Mouse (Mus musculus) heart, postnatal 25 days (tissue): ENCODE data around the gene Zc3h8. TPM values are rescaled to one million over a fixed set of nuclear protein-coding genes. Genes with fewer than 3 reads are reported as not detected.
A peak's percentile ranks its signal among the peaks of the same experiment; 100 is the strongest.

Experiments
- DNase-seq: peaks from one replicate; pipeline ENCODE4 v3.0.0; 2022; ENCODE audit warnings: low spot score
- intact Hi-C: fragments of 180-260 bp; cut with DNase I; formaldehyde crosslinking; loops from one replicate; pipeline ENCODE4 v1.15.1; 2025
- total RNA-seq, 2 experiments: library from RNA; stranded (reverse); gene quantifications; 2 replicates each; pipeline ENCODE4 v1.2.3; 2021

Gene Zc3h8
- total RNA-seq: 1 to 10 TPM; 5.7 to 6.6 TPM

GRCm38 (mm10) chr2:128943538-128944528 is at the start of gene Zc3h8:
TSS of gene Zc3h8 (minus strand) at chr2:128944077.
- intact Hi-C loops: no loop called here
- DNase-seq: peak; percentile 93

DNA sequence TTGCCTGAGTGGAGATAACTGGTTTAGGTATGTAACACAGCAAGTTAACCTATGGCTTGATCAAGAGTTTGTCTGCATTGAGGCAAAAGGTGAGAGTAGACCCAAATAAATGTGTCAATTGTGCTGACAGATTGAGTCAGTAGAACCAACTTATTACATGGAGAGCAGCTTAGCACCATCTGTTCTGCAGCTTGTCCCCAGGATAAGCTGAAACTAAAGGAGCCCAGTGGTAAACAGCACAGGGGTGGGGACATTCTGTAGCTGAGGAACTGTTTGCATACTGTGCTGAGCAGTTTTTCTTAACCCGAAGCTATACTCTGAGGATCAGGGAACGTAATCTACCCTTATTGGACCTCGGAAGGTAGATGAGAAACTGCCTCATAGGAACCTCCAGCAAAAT is 40.9 kb upstream of the Zc3h8 start:
- DNase-seq: no peak
- intact Hi-C loops: no loop called here

DNA sequence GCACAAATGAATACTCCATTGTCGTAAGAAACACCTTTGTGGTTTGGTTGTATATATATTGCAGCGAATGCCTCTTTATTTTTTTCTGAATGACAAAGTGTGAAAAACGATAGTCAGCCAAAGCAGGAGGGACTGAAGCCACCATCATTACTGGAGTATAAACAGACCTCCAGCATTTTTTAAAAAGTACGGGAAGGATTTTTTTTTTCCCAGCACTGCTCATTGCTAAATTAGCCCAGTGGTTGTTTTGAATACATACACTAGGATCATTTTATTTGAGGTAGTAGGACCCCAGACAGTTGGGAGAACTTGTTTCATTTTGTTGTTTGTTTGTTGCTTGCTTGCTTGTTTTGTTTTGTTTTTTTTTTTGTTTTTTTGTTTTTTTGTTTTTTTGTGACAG is 31.7 kb upstream of the Zc3h8 start:
- no peak for DNase-seq
- intact Hi-C loops: no loop called here

- intact Hi-C loops: no loop called here
- DNase-seq: no peak
Observed at GRCm38 (mm10) chr2:128972301-128972700, 28.4 kb upstream of the Zc3h8 start.

DNA sequence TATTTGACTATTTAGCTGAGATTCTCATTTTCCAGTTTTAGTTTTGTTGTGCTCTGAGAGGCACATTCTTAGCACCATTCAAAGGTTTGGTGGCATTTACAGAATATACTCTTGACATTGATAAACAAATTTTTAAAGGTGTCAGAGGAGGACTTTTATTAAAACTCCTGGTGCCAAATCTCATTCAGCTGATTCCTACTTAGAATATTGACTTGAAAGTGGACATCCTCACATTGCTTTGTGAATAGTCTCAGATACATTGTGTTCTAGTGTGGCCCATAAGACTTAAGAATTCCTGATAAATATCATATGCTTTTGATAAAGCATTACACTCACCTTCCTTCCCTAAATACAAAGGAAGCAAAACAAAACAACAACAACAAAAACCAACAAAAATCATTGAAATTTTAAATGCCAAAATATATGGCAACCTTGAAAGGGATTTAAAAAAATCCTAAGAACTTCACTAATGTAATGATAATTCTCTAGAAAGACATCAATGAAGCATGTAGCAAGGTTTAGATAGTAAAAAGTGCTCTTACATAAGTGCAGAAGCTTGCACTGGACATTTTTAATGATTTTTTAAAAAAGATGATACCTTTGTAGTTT is 24.7 kb upstream of the Zc3h8 start:
- no peak for DNase-seq

DNA sequence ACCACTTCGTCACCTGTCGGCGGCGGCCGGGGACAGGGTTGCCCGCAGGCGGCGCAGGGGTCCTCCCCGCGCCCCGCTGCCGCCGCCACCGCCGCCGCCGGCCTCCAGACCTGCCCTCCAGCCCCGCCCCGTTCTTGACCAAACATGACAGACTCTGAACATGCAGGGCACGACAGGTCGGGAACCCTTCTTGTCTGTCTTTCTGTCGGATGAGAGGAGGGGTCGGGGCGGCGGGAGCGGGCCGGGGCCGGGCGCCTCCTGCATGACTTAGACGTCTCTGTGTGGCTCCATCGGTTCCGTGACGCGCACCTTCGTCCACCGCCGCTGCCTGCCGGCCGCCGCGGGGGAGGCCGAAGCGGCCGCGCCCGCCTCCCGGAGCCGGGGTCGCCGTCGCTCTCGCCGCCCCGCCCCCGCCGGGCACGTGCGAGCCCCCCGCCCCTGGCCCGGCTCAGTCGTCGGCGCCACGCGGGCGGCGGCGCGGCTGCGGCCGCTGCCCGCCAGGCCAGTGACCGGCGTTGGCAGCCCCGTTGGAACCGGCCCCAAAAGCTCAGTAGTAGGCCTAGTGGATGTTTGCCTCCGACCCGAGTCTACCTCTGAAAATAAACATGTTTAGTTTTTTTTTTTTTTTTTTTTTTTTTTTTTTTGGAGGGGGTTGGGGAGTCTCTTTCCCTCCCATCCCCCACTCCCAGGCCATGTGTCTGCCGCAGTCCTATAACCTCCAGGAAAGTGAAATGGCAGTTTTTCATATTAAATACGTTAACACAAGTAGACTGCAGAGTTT is 24.0 kb upstream of the Zc3h8 start, which contains the start of gene Gm10762:
TSS of gene Gm10762 (minus strand) at position 65 of the 781 bp plus-strand sequence.
- DNase-seq: peak; percentile 68
- intact Hi-C loops: loop anchor here (5.0 kb wide), 1 partner anchor 99 kb away; the partner anchor contains the start of gene Ttl

More for the DNA sequence above, 24.7 kb upstream of the Zc3h8 start:
- intact Hi-C loops: loop anchor here (5.0 kb wide), 1 partner anchor 99 kb away; the partner anchor contains the start of gene Ttl

DNA sequence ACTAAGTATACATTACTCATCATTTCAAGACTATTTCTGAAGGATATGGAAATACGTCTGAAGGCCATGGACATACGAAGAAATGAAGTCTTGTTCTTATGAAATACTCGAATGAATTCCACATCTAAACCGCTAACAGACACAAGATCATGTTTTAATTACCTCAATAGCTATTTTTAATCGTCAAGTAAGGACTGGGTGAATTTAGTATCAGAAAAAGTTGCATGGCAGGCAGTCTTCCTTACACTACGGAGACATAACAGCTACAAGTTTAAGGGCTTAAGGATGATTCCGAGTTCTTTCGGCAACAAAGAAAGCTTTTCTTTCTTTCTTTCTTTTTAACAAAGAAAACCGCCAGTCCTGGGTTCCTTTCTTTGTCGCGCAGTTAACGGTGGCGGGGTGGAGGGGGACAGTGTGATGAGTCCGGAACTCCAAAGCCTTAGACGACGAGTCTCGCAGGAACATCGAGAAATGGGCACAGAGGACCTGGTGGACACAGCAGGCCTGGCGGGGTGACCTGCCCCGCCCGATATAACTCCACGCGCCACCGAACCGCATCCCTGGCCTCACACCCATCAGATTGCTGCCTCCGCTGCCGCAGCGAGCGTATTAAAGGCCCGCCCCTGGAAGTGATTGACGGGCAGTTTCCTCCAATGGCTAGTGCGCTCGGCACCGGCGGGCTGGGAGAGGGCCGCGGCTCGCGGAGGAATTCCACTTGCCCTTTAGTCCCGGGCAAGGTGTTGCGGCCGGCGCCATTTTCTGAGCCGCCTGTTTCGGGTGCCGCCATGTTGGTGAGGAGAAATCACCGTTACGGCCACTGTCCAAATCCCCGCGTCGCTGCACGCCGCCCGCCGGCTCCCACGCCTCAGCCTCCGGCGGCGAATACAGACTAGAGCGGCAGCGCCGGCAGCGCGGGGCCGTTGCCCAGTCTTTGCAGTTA is 23.0 kb upstream of the Zc3h8 start, which contains the start of gene Zc3h6:
TSS of gene Zc3h6 (plus strand) at position 762 of the 940 bp plus-strand sequence.
- peak; percentile 97 for DNase-seq
- intact Hi-C loops: loop anchor here (5.0 kb wide), 1 partner anchor 100 kb away; the partner anchor contains the start of gene Ttl

- DNase-seq: no peak
- intact Hi-C loops: loop anchor here (5.0 kb wide), 1 partner anchor 101 kb away; the partner anchor contains the start of gene Ttl
Observed at GRCm38 (mm10) chr2:128966236-128966635, 22.4 kb upstream of the Zc3h8 start.

DNA sequence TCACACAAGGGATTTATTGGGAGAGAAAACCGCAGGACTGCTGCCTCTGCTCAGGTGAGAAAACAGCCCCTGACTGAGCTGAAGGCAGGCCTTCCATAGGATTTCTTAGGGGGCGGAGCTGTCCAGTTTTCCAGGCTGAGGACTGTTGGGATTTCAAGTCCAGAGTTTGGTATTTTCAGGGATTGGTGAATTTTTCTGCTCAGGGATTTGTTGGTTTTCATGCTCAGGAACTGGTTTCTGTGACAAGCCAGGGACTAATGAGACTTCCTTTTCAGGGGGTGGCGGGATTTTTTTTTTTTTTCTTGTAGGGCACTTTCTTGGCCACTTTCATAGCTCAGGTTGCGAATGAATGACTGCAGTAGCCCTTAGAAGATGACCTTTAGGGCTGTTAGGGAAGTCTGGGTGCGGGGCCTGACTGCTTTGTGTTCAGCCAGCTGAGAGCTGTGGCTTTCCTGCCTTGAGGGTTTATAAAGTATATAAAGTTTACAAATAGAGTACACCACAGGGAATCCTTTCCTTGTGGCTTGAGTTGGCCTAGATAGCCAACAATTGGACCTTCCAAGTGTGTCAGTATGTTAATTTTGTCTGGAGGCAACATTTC is 21.7 kb upstream of the Zc3h8 start:
- intact Hi-C loops: loop anchor here (5.0 kb wide), 1 partner anchor 102 kb away; the partner anchor contains the start of gene Ttl
- DNase-seq: no peak

- intact Hi-C loops: no loop called here
Observed at GRCm38 (mm10) chr2:128954186-128954585, 10.3 kb upstream of the Zc3h8 start.

DNA sequence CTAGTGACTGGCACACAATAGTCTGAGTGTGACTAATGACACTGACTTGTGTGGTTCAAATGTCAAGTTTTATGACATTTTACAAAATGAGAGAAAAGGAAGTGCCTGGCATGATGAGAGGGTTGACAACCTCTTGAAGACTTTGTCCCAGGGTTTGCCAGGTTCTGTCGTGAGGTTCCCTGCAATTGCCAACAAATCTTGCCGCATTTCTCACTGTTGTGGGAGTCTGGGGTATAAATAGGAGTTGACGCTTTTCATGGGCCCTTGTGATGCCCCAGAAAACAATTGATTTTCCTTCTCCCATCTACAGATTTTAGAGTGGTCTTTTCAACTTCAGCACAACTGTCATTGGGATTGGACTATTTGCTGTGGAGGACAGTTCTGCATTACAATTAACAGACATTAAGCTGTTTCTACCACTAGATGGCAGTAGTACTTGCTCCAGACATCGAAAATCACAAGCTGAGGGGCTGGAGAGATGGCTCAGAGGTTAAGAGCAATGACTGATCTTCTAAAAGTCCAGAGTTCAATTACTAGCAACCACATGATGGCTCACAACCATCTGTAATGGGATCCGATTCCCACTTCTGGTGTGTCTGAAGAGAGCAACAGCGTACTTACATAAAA is 4.2 kb upstream of the Zc3h8 start:
- DNase-seq: no peak
- intact Hi-C loops: loop anchor here (2.0 to 5.0 kb wide), 5 partner anchors 23 to 309 kb away; partner anchors contain the start of genes Mertk, Slc20a1 and Ttl

More at GRCm38 (mm10) chr2:128954186-128954585, 10.3 kb upstream of the Zc3h8 start:
- no peak for DNase-seq

GRCm38 (mm10) chr2:128936256-128936655 is 7.6 kb downstream of the Zc3h8 start:
- intact Hi-C loops: no loop called here
- no peak for DNase-seq

GRCm38 (mm10) chr2:128930704-128931103 is 13.2 kb downstream of the Zc3h8 start:
- DNase-seq: no peak
- intact Hi-C loops: no loop called here

GRCm38 (mm10) chr2:128928446-128928845 is 15.4 kb downstream of the Zc3h8 start:
- intact Hi-C loops: no loop called here
- no peak for DNase-seq

GRCm38 (mm10) chr2:128924799-128925198 is 19.1 kb downstream of the Zc3h8 start:
- intact Hi-C loops: no loop called here

GRCm38 (mm10) chr2:128916528-128916927 is 27.3 kb downstream of the Zc3h8 start:
- intact Hi-C loops: no loop called here
- no peak for DNase-seq

More at GRCm38 (mm10) chr2:128924799-128925198, 19.1 kb downstream of the Zc3h8 start:
- DNase-seq: no peak

DNA sequence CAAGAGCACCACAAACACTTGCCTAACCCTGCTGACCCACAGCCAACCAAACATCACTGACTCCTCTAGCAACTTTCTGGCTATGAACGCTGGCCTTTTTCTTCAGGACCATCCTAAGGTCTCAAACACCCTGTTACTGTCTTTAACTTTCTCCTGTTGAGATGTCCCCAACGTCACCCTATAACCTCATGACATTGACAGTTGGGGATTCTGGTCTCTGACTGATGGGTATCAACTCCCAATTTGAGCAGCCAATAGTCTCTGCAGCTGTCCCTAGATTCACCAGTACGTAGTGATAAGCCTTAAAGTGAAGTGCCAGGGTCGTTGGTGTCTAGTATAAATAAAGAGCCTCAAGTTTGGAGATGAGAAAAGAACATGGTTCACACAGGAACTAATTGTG is 28.9 kb downstream of the Zc3h8 start:
- no peak for DNase-seq
- intact Hi-C loops: no loop called here

- intact Hi-C loops: no loop called here
Observed at GRCm38 (mm10) chr2:128903661-128904060, 40.2 kb downstream of the Zc3h8 start.

More at GRCm38 (mm10) chr2:128903661-128904060, 40.2 kb downstream of the Zc3h8 start:
- no peak for DNase-seq
